Mouse (Mus musculus) hindlimb bud, embryonic 11.5 days (tissue): ENCODE measurements around the gene Lmna.

Experiments
- DNase-seq: peaks from one replicate; pipeline ENCODE4 v3.0.0-alpha.2; 2012; ENCODE audit warnings: low read depth, low spot score; ENCODE audit errors: extremely low spot score

Lmna gene

GRCm38 (mm10) chr3:88540085-88540484 is 30.3 kb upstream of the Lmna start:
- no peak for DNase-seq

GRCm38 (mm10) chr3:88539397-88539796 is 29.6 kb upstream of the Lmna start:
- DNase-seq, result no peak

- DNase-seq, result no peak
Observed at GRCm38 (mm10) chr3:88538271-88539145, 28.8 kb upstream of the Lmna start.

GRCm38 (mm10) chr3:88537146-88537545 is 27.4 kb upstream of the Lmna start:
- DNase-seq, result no peak

- DNase-seq, result no peak
Observed at GRCm38 (mm10) chr3:88536103-88536930, 26.6 kb upstream of the Lmna start.

- no peak for DNase-seq
Observed at GRCm38 (mm10) chr3:88535527-88535926, 25.8 kb upstream of the Lmna start.

GRCm38 (mm10) chr3:88535005-88535404 is 25.2 kb upstream of the Lmna start:
- no peak for DNase-seq

GRCm38 (mm10) chr3:88533706-88534105 is 23.9 kb upstream of the Lmna start:
- DNase-seq, result no peak

GRCm38 (mm10) chr3:88532689-88533511 is 23.1 kb upstream of the Lmna start:
- no peak for DNase-seq

GRCm38 (mm10) chr3:88532299-88532674 is 22.5 kb upstream of the Lmna start, which contains the start of gene Mex3a:
Gene Mex3a (plus strand): TSS chr3:88532395.
- DNase-seq, result no peak

- no peak for DNase-seq
Observed at GRCm38 (mm10) chr3:88531348-88532298, 21.9 kb upstream of the Lmna start.

- DNase-seq, result no peak
Observed at GRCm38 (mm10) chr3:88530082-88530864, 20.5 kb upstream of the Lmna start.

- no peak for DNase-seq
Observed at GRCm38 (mm10) chr3:88529204-88530000, 19.6 kb upstream of the Lmna start.

GRCm38 (mm10) chr3:88528646-88529045 is 18.9 kb upstream of the Lmna start:
- no peak for DNase-seq

- no peak for DNase-seq
Observed at GRCm38 (mm10) chr3:88527565-88527964, 17.8 kb upstream of the Lmna start.

GRCm38 (mm10) chr3:88526157-88527131 is 16.7 kb upstream of the Lmna start:
- peak; percentile 90 for DNase-seq

GRCm38 (mm10) chr3:88525021-88525420 is 15.3 kb upstream of the Lmna start:
- no peak for DNase-seq
